Mouse (Mus musculus): ENCODE data around the gene Mesd.

Mesd gene

DNA sequence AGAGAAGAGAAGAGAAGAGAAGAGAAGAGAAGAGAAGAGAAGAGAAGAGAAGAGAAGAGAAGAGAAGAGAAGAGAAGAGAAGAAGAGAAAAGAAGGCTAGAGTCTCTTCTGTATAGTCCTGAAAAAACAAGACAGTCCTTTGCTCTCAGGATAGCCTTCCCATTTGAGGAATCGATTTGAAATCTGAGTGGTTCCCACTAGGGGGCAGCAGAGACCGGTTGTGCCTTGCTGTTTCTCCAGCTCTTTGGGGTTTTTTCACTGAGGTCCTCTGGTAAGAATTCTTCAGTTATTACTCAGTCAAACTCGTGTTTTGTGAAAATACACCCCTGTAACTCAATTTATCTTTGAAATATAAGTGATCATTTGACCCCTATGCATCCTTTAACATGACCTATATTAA is 30.3 kb downstream of the Mesd start:
- peak; percentile 81 for DNase-seq

DNA sequence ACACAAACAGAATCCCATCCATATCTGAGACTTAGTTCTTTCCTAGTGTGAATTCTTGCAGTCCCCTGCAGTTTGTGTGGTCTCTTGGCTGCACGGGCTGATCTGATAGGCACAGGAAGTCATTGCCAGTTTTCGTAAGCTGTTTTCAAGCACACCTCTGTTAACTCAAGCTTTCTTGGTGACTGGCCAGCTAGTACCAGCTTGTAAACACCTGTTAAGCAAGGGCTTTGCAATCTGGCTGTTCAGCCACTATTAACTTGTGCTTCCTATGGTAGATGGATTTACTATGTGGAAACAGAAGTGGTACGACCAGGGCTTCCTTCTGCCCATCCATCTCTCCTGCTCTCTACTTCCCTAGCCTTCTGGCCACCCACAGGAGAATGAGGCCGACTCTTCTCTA is 36.0 kb downstream of the Mesd start:
- DNase-seq, result no peak

DNA sequence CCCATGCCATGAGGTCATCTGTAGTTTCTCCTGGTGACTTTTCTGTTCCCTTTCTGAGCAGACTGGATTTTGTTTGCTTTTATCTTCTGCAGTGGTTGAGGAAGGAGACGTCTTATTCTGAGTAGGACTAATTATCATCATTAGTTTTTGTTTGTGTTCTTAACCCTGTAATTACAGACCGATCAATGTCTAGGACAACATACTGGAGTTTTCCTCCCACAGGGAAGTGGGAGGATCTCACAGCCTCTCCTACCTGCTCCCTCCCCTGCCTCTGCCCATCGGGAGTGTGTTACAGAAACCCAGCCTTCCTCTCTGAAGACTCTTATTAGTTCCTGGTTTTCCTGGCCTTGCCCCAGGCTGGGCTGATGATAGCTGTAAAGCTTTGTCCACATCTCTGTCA is 37.4 kb downstream of the Mesd start:
- DNase-seq, result no peak

DNA sequence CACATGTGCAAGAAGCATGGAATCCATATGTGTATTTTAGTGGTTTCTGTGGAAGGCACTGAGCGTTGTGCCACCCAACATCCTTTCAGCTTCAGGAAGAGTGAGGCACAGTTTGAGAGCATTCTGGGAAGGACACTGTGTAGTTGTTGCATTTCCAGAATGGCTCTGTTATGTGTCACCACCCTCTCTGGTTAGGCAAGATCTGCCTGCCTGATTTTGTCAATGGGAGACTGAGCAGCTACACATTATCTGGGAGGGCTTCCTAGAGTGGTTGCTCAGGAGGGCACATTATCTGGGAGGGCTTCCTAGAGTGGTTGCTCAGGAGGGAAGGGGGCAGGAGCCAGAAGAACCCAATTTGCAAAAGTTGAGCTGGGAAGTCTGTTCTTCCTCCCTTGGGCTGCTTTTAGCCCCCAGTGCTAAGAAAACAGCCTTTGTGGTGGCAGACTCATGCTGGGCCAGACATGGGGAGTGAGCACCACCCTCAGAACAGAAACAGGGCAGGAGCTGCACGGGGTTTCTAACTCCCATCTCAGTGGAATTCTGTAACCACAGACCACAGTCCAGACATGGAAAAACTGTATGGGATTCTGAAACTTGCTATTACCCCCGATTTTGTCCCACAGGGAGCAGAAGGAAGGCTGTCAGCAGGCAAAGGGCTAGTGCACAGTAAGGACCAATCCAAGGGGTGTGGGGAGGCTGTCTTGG is 54.9 kb downstream of the Mesd start:
- DNase-seq, result no peak

DNA sequence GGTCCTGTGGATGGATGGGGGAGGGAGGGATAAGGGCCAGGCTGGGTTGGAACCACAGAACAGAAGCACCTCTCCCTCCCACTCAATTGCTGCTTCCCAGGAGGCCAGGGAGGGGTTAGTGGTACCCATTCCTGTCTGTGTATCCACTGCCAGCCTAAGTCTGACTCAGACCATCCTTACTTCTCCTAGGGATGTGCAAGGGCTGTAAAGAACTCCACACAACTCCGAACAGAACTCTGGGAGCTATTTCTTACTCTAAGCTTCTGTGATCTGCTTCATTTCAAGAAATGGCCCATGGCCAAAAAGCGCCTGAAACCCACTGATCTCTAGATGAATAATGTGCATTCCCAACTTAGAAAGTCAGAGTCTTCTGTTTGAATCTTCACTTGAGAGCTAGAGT is 55.9 kb downstream of the Mesd start:
- no peak for DNase-seq

DNA sequence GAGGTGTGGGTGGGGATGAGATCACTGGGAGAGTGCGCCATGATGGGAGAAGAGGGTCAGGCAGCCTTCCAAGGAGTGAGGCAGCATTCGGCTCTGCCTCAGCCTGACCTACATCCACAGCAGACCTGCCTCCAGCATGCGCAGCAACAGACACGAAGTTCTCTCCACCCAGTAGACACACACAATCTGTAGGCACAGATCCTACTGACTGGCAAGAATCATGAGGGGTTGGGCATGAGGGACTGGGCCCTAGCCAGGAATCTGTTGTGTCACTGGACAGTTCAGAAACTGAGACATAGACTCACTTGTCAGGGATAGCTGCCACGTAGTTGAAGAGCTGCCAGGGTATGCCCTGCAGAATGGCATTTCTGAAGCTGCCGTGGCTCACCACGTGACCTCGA is 57.4 kb downstream of the Mesd start:
- DNase-seq, result no peak

DNA sequence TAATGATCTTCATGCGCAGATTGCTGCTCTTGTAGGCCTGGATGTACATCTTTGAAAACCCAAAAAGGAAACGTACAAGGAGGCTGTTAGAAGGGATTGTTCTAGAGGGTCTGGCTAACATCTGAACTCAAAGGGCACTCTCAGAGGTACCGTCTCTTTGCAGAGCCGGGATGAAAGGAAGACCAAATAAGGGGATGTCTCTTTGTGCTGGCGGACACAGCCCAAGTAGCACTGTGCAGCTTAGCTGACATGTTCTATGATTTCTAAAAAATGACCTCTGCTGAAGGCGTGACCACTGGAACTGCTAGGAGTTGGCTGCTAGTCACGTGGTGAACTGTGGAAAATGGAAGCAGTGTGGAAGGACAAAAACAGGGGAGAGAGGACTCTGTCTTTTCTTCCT is 64.5 kb downstream of the Mesd start:
- DNase-seq, result no peak

DNA sequence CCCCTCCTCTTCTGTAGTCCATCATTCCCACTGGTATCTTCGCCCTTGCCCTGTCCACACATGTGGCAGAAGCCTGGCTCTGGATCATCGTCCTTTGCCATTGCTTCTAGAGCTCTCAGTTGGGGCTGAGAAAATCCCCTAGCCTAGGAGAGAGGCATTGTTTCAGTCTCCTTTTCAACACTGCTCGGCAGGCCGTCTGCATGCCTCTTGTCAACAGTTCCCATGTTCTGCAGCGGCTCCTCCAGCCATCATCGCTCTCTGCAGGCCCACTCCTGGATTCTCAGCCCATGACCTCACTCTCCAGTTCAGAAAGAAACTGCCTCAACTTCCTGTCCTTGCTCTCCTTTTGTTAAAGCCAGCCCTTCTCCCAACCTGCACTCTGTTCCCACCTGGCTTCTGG is 65.4 kb downstream of the Mesd start:
- DNase-seq, result no peak
